Mouse (Mus musculus): ENCODE measurements around the gene Tex101.
"Not testable (repeated sequence)": the region's sequence is repeated elsewhere in the genome, so short reads cannot be mapped to it uniquely, and the experiment has no call there.

The Tex101 gene

GRCm38 (mm10) chr7:24636264-24636663, 40.2 kb downstream of the Tex101 start, which contains the start of gene Lypd3:
Gene Lypd3, plus strand, starts transcription at chr7:24636550.
- DNase-seq (ENCODE audit: low spot score in 2 of 2): no peak

- no peak for DNase-seq (ENCODE audit: low spot score in 2 of 2)
Measured at GRCm38 (mm10) chr7:24630116-24630880, 46.2 kb downstream of the Tex101 start.

GRCm38 (mm10) chr7:24629672-24630071, 46.8 kb downstream of the Tex101 start:
- no peak for DNase-seq (ENCODE audit: low spot score in 2 of 2)

- peak; percentile 65 to 66 for DNase-seq (ENCODE audit: low spot score in 2 of 2)
Measured at GRCm38 (mm10) chr7:24628685-24629610, 47.5 kb downstream of the Tex101 start.

GRCm38 (mm10) chr7:24622967-24623366, 53.5 kb downstream of the Tex101 start:
- DNase-seq (ENCODE audit: low spot score in 2 of 2): no peak

GRCm38 (mm10) chr7:24621193-24621592, 55.3 kb downstream of the Tex101 start:
- no peak for DNase-seq (ENCODE audit: low spot score in 2 of 2)

GRCm38 (mm10) chr7:24619671-24620397, 56.6 kb downstream of the Tex101 start:
- DNase-seq (ENCODE audit: low spot score in 2 of 2): no peak

GRCm38 (mm10) chr7:24618374-24618773, 58.1 kb downstream of the Tex101 start:
- not testable (repeated sequence) for DNase-seq (ENCODE audit: low spot score in 2 of 2)

Measured in right cerebral cortex, postnatal 10 days (tissue).